ENCODE assay signal across 9 mouse cellular contexts in genomic region chr14:92907623-92908045, GRCm38 (mm10).
DNase-seq lines count a peak whose midpoint lies in the region; ATAC-seq lines count a peak whose summit lies in the region.
"Had no signal": no experiment of that assay in that cellular context is flagged by ENCODE, and none has a peak within 500 bp of the region (broad histone marks: within the 10 kb centered on the region; RNA-seq: fewer than 3 reads in every experiment).

No protein-coding gene starts in this region.

- peak; percentile 96 for ATAC-seq in midbrain, embryonic 13.5 days
- no peak for ATAC-seq in intestine, embryonic 15.5 days

- no peaks in the 10 kb centered on the region for H3K27me3 ChIP-seq in midbrain, embryonic 13.5 days
- H3K27me3 ChIP-seq in midbrain, embryonic 10.5 days (ENCODE audit: low read depth, poor library complexity, severe bottlenecking): no peaks in the 10 kb centered on the region
- no peaks in the 10 kb centered on the region for H3K27me3 ChIP-seq in intestine, embryonic 15.5 days (replicated peaks)
- H3K27me3 ChIP-seq: limb, embryonic 12.5 days had no signal

- H3K36me3 ChIP-seq in midbrain, embryonic 13.5 days: no peaks in the 10 kb centered on the region
- H3K36me3 ChIP-seq in midbrain, embryonic 10.5 days: no peaks in the 10 kb centered on the region
- no peaks in the 10 kb centered on the region for H3K36me3 ChIP-seq in intestine, embryonic 15.5 days
- H3K36me3 ChIP-seq: limb, embryonic 12.5 days had no signal

- no peak overlapping the region for H3K4me2 ChIP-seq in midbrain, embryonic 13.5 days (replicated peaks)
- H3K4me2 ChIP-seq in intestine, embryonic 15.5 days (replicated peaks): no peak overlapping the region
- H3K4me2 ChIP-seq: limb, embryonic 12.5 days had no signal

- H3K9ac ChIP-seq in midbrain, embryonic 13.5 days (replicated peaks): no peak overlapping the region
- H3K9ac ChIP-seq in intestine, embryonic 15.5 days: no peak overlapping the region
- H3K9ac ChIP-seq: limb, embryonic 12.5 days had no signal

- WGBS in midbrain, embryonic 13.5 days: 50% methylated on average over 6 of the region's 6 CpGs
- 83% methylated on average over 6 of the region's 6 CpGs for WGBS in midbrain, embryonic 10.5 days
- WGBS in intestine, embryonic 15.5 days: 71% methylated on average over 6 of the region's 6 CpGs

- no peak overlapping the region for H3K27ac ChIP-seq in midbrain, embryonic 13.5 days
- H3K27ac ChIP-seq in midbrain, embryonic 10.5 days (replicated peaks): no peak overlapping the region
- no peak overlapping the region for H3K27ac ChIP-seq in intestine, embryonic 15.5 days
- H3K27ac ChIP-seq: limb, embryonic 12.5 days had no signal

- no peak overlapping the region for H3K4me3 ChIP-seq in midbrain, embryonic 13.5 days (replicated peaks)
- H3K4me3 ChIP-seq in midbrain, embryonic 10.5 days: no peak overlapping the region
- H3K4me3 ChIP-seq in intestine, embryonic 15.5 days (replicated peaks): no peak overlapping the region
- H3K4me3 ChIP-seq: limb, embryonic 12.5 days had no signal

- no peaks in the 10 kb centered on the region for H3K4me1 ChIP-seq in midbrain, embryonic 13.5 days (replicated peaks)
- H3K4me1 ChIP-seq in midbrain, embryonic 10.5 days: no peaks in the 10 kb centered on the region
- no peaks in the 10 kb centered on the region for H3K4me1 ChIP-seq in intestine, embryonic 15.5 days (replicated peaks)
- H3K4me1 ChIP-seq: limb, embryonic 12.5 days had no signal

- H3K9me3 ChIP-seq in midbrain, embryonic 13.5 days: no peaks in the 10 kb centered on the region
- H3K9me3 ChIP-seq in midbrain, embryonic 10.5 days (replicated peaks): no peaks in the 10 kb centered on the region
- H3K9me3 ChIP-seq in intestine, embryonic 15.5 days: no peaks in the 10 kb centered on the region
- H3K9me3 ChIP-seq: limb, embryonic 12.5 days had no signal

- DNase-seq in adrenal gland, postnatal 10 days: peak; percentile 40
- DNase-seq in adrenal gland, adult 2 months: no peak
- no peak for DNase-seq in midbrain, embryonic 10.5 days (ENCODE audit: low spot score)
- peak; percentile 2 for DNase-seq in left cerebral cortex, adult 11 months (ENCODE audit: low spot score)
- DNase-seq in right cerebral cortex, postnatal 25 days: peak; percentile 31
- no peak for DNase-seq in thymus, postnatal 25 days

Comparison
In these comparisons a context has a peak if more than half of its experiments do, and no peak if none do; other contexts are left out.
1. DNase-seq: peak in adrenal gland, postnatal 10 days (single experiment), left cerebral cortex, adult 11 months (single experiment) and right cerebral cortex, postnatal 25 days (single experiment); none in adrenal gland, adult 2 months (single experiment), midbrain, embryonic 10.5 days (single experiment) and thymus, postnatal 25 days (single experiment).